Mouse (Mus musculus) small intestine, adult 2 months (tissue): ENCODE data around the gene Gcsam.

Experiments
- CTCF ChIP-seq: fragments of 200-500 bp; IDR thresholded peaks from 2 replicates; pipeline ENCODE4 v1.5.1; 2012; ENCODE audit warnings: low read depth, mild to moderate bottlenecking, control low read depth, inconsistent platforms, low read length, moderate library complexity, mixed read lengths; ENCODE audit not compliant: insufficient replicate concordance, insufficient read length; ENCODE audit errors: extremely low read depth
- POLR2A ChIP-seq: fragments of 200-500 bp; IDR thresholded peaks from 2 replicates; pipeline ENCODE4 v1.6.1; 2012; ENCODE audit warnings: low read depth, mild to moderate bottlenecking, control low read depth, inconsistent platforms, low read length, moderate library complexity

DNA sequence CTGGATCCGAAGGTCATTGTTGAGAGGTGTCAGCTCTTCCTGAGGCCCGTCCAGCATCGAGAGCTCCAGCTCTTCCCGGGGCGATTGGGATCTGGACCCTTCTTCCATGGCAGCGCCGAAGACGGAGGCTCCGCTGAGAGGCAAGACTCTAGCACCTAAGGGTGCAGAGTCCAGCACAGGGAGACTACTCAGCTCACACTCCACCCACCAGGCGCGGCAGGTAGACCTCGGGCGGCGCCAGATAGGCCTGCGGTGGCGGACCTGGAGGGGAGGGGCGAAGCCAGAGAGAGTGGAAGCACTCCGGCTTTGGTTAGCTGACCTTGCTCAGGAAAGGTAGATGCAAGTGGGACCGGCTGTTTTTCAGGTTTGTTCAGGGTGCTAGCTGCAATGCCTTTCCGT, 43.8 kb downstream of the Gcsam start, which contains the start of gene BC016579:
- TF ChIP-seq CTCF (no peak), POLR2A (peak; percentile 66)
